Mouse (Mus musculus): ENCODE data around the gene 1810009A15Rik. TPM values are rescaled to one million over a fixed set of nuclear protein-coding genes. Genes with fewer than 3 reads are reported as not detected.
A peak's percentile ranks its signal among the peaks of the same experiment; 100 is the strongest.

1810009A15Rik gene
- polyA plus RNA-seq, 1 experiment, result 175 TPM

DNA sequence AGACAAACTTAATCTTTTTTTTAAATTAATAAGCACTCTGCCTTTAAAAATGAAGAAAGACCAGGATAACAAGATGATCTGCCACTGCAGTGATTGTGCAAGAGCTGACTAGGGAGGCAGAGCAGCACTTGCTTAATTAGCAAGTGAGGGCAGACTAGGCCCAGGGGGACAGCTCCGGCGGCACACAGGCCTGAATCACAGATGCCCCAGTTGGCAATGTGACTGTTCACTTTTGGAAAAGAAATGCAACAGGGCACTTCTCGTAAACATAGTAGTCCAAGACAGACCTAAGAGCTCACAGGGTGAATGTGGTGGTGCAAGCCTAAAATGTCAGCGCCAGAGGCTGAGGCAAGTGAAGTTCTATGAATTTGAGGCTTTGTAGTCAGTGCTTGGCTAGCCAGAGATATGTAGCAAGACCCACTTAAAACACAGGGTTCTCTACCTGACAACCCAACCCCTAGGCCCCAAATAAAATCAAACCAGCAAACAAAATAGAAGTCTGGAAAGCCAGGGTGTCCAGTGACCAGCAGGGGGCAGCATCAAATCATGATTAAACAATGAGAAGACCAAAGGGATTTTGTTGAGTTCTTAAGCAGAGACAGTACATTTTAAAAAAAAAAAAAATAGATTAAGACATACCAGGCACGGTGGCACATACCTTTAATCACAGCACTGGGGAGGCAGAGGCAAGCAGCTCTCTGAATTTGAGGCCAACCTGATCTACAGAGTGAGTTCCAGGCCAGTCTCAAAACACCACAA is 44.1 kb upstream of the 1810009A15Rik start:
- no peaks in the 10 kb centered on the region for H3K27me3 ChIP-seq (ENCODE audit: control insufficient read depth, insufficient read depth, insufficient read length)
- H3K79me2 ChIP-seq (ENCODE audit: control insufficient read depth, insufficient read depth), result no peaks in the 10 kb centered on the region
- H3K79me3 ChIP-seq (ENCODE audit: low read depth), result no peaks in the 10 kb centered on the region
- no peak for TF ChIP-seq FOSL1 (IDR thresholded peaks at IDR 0.05; ENCODE audit: insufficient read depth, low read length, poor library complexity, severe bottlenecking)
- peak; percentile 15 for TF ChIP-seq CEBPB (IDR thresholded peaks at IDR 0.05; ENCODE audit: low read depth)
- no peak overlapping the region for H3ac ChIP-seq (ENCODE audit: control insufficient read depth, insufficient read length, low read depth)
- H3K36me3 ChIP-seq (ENCODE audit: control insufficient read depth, insufficient read depth), result peaks cover 64% of the 10 kb centered on the region
- no peak overlapping the region for H3K4me3 ChIP-seq (ENCODE audit: insufficient read depth, poor library complexity, severe bottlenecking)

DNA sequence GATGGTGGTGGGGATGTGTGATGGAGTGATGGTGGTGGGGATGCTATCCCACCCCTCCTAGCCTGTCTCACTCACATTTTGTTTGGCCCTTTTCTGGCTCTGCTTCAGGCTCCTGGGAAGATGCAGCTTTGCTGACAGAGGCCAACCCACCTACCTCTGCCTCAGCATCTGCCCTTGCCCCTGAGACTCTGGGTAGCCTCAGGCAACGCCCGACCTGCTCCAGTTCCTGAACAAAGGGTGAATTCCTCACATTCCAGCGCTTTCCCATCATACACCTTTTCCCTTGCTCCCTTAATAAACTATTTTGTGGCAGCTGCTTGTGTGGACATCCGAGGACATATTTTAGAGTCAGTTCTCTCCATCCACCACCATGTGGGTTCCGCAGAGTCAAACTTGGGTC is 40.3 kb upstream of the 1810009A15Rik start:
- Histone ChIP-seq H3ac (ENCODE audit: control insufficient read depth, insufficient read length, low read depth) (no peak overlapping the region), H3K36me3 (ENCODE audit: control insufficient read depth, insufficient read depth) (peaks cover 37% of the 10 kb centered on the region), H3K79me2 (ENCODE audit: control insufficient read depth, insufficient read depth) (no peaks in the 10 kb centered on the region), H3K4me3 (ENCODE audit: insufficient read depth, poor library complexity, severe bottlenecking) (no peak overlapping the region), H3K27me3 (ENCODE audit: control insufficient read depth, insufficient read depth, insufficient read length) (no peaks in the 10 kb centered on the region), H3K79me3 (ENCODE audit: low read depth) (no peaks in the 10 kb centered on the region)
- TF ChIP-seq MYOD1 (IDR thresholded peaks at IDR 0.05; ENCODE audit: control insufficient read depth, insufficient read length, low read depth) (no peak), FOSL1 (IDR thresholded peaks at IDR 0.05; ENCODE audit: insufficient read depth, low read length, poor library complexity, severe bottlenecking) (no peak), USF1 (IDR thresholded peaks at IDR 0.05; ENCODE audit: low read depth) (no peak), MYOG (IDR thresholded peaks at IDR 0.05; ENCODE audit: control insufficient read depth, extremely low read depth, insufficient read length) (no peak), MAX (IDR thresholded peaks at IDR 0.05) (no peak), CEBPB (IDR thresholded peaks at IDR 0.05; ENCODE audit: low read depth) (no peak), CTCF (IDR thresholded peaks at IDR 0.05; ENCODE audit: control insufficient read depth, insufficient read depth, insufficient read length) (no peak)

DNA sequence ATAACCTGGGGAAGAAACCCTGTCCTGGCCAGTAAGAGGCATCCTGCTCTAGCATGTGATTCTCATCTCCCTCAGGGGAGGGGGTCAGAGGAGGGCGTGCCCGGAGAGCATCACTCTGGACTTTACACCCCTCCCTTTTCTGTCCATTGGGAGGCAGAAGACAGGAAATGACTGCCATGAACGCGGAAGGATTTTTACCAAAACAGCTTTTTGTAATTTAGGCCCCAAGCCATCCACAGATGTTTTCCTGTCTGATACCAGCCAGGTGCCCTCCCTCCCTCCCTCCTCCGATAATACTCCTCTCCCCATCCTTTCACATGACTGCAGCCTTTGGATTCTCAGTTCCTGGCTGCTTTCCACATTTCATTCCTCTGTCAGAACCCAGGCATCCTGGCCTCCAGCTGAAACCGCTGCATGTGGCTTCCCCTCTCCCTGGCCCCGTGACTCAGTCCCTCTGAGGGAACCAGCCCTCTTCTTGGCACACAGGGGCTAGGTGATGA is 38.2 kb upstream of the 1810009A15Rik start, which contains the start of gene Lrrn4cl:
Gene Lrrn4cl (plus strand): TSS at position 367 of the 500 bp plus-strand sequence.
- Histone ChIP-seq H3K79me3 (ENCODE audit: low read depth) (no peaks in the 10 kb centered on the region), H3K4me3 (ENCODE audit: insufficient read depth, poor library complexity, severe bottlenecking) (no peak within 1 kb of the TSS), H3K36me3 (ENCODE audit: control insufficient read depth, insufficient read depth) (peaks cover 31% of the 10 kb centered on the region), H3K79me2 (ENCODE audit: control insufficient read depth, insufficient read depth) (no peaks in the 10 kb centered on the region), H3ac (ENCODE audit: control insufficient read depth, insufficient read length, low read depth) (no peak within 1 kb of the TSS), H3K27me3 (ENCODE audit: control insufficient read depth, insufficient read depth, insufficient read length) (no peaks in the 10 kb centered on the region)
- TF ChIP-seq CTCF (IDR thresholded peaks at IDR 0.05; ENCODE audit: control insufficient read depth, insufficient read depth, insufficient read length) (no peak), FOSL1 (IDR thresholded peaks at IDR 0.05; ENCODE audit: insufficient read depth, low read length, poor library complexity, severe bottlenecking) (no peak), USF1 (IDR thresholded peaks at IDR 0.05; ENCODE audit: low read depth) (peak; percentile 43), CEBPB (IDR thresholded peaks at IDR 0.05; ENCODE audit: low read depth) (no peak), MAX (IDR thresholded peaks at IDR 0.05) (no peak), MYOD1 (IDR thresholded peaks at IDR 0.05; ENCODE audit: control insufficient read depth, insufficient read length, low read depth) (no peak), MYOG (IDR thresholded peaks at IDR 0.05; ENCODE audit: control insufficient read depth, extremely low read depth, insufficient read length) (no peak)

DNA sequence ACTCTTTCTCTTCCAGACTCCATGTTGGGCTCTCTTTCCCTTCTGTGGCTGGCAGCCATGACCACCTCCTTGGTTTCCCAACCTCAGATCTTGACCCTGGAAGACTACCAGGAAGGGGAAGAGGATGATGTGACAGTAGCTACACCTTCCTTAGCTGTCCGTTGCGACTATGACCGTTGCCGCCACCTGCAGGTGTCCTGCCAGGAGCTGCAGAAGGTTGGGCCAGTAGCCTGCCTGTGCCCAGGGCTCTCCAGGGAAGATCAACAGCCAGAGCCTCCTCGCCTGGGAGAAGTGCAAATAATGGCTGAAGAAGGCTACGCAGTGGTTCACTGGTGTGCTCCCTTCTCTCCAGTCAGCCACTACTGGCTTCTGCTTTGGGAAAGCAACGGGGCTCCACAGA is 37.0 kb upstream of the 1810009A15Rik start:
- H3K4me3 ChIP-seq (ENCODE audit: insufficient read depth, poor library complexity, severe bottlenecking), result no peak overlapping the region
- no peak overlapping the region for H3ac ChIP-seq (ENCODE audit: control insufficient read depth, insufficient read length, low read depth)
- no peaks in the 10 kb centered on the region for H3K79me2 ChIP-seq (ENCODE audit: control insufficient read depth, insufficient read depth)
- peaks cover 19% of the 10 kb centered on the region for H3K36me3 ChIP-seq (ENCODE audit: control insufficient read depth, insufficient read depth)
- TF ChIP-seq MYOD1 (IDR thresholded peaks at IDR 0.05; ENCODE audit: control insufficient read depth, insufficient read length, low read depth) (no peak), USF1 (IDR thresholded peaks at IDR 0.05; ENCODE audit: low read depth) (no peak), CEBPB (IDR thresholded peaks at IDR 0.05; ENCODE audit: low read depth) (no peak), FOSL1 (IDR thresholded peaks at IDR 0.05; ENCODE audit: insufficient read depth, low read length, poor library complexity, severe bottlenecking) (no peak), CTCF (IDR thresholded peaks at IDR 0.05; ENCODE audit: control insufficient read depth, insufficient read depth, insufficient read length) (no peak), MAX (IDR thresholded peaks at IDR 0.05) (no peak), MYOG (IDR thresholded peaks at IDR 0.05; ENCODE audit: control insufficient read depth, extremely low read depth, insufficient read length) (no peak)
- no peaks in the 10 kb centered on the region for H3K79me3 ChIP-seq (ENCODE audit: low read depth)
- H3K27me3 ChIP-seq (ENCODE audit: control insufficient read depth, insufficient read depth, insufficient read length), result no peaks in the 10 kb centered on the region

DNA sequence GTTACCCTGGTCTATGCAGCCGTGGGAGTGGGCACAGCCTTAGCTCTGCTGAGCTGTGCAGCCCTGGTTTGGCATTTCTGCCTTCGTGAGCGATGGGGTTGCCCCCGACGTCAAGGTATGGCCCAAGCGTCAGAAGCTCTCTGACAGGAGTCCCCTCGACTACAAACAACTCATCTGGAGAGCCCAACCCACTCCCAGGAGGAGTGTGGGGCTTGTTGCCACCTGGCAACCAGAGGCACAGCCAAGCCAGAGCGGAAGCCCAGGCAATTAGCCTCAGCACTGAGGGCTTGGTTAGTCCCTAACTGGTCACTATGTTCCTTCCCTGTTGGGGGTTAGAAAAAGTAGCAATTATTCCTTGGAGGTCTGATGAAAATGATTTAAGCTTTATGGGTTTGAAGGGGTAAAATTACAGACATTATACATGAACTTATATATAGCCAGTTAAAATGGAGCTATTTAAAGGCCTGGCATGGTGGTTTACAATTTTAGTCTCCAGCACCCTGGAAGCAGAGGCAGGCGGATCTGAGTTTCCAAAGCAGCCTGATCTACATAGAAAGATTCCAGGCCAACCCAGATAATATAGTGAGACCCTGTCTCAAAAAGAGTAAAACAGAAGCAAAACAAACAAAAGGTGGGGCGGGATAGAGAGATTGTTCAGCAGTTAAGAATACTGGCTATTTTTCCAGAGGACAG is 36.3 kb upstream of the 1810009A15Rik start:
- Histone ChIP-seq H3ac (ENCODE audit: control insufficient read depth, insufficient read length, low read depth) (no peak overlapping the region), H3K79me2 (ENCODE audit: control insufficient read depth, insufficient read depth) (no peaks in the 10 kb centered on the region), H3K27me3 (ENCODE audit: control insufficient read depth, insufficient read depth, insufficient read length) (no peaks in the 10 kb centered on the region), H3K79me3 (ENCODE audit: low read depth) (no peaks in the 10 kb centered on the region), H3K4me3 (ENCODE audit: insufficient read depth, poor library complexity, severe bottlenecking) (no peak overlapping the region), H3K36me3 (ENCODE audit: control insufficient read depth, insufficient read depth) (peaks cover 11% of the 10 kb centered on the region)
- TF ChIP-seq MYOG (IDR thresholded peaks at IDR 0.05; ENCODE audit: control insufficient read depth, extremely low read depth, insufficient read length) (no peak), MYOD1 (IDR thresholded peaks at IDR 0.05; ENCODE audit: control insufficient read depth, insufficient read length, low read depth) (no peak), CTCF (IDR thresholded peaks at IDR 0.05; ENCODE audit: control insufficient read depth, insufficient read depth, insufficient read length) (no peak), MAX (IDR thresholded peaks at IDR 0.05) (no peak), CEBPB (IDR thresholded peaks at IDR 0.05; ENCODE audit: low read depth) (no peak)

All from C2C12 (cell line).